Mouse (Mus musculus) hindbrain, embryonic 14.5 days (tissue): ENCODE data around the gene Hes2. TPM values are rescaled to one million over a fixed set of nuclear protein-coding genes. Genes with fewer than 3 reads are reported as not detected.
A peak's percentile ranks its signal among the peaks of the same experiment; 100 is the strongest.

Source experiments
- ATAC-seq: fragments of 200-750 bp; cut with Nextera tagmentation; 2 replicates; pipeline ENCODE4 v1.8.0; 2017; ENCODE audit warnings: moderate number of reproducible peaks, mild to moderate bottlenecking, moderate TSS enrichment, moderate library complexity; ENCODE audit not compliant: low FRiP score
- DNase-seq: peaks from one replicate; pipeline ENCODE4 v3.0.0-alpha.2; 2015; ENCODE audit warnings: low spot score
- H3K27ac ChIP-seq: fragments of 300-500 bp; sonication (generic); 2 replicates; pipeline ENCODE4 v1.5.1; 2014; ENCODE audit warnings: mild to moderate bottlenecking, moderate library complexity
- H3K27me3 ChIP-seq: fragments of 300-500 bp; sonication (generic); 2 replicates; pipeline ENCODE4 v1.6.1; 2014; ENCODE audit warnings: mild to moderate bottlenecking, low read length, mixed read lengths; ENCODE audit not compliant: control insufficient read depth, insufficient read depth
- H3K36me3 ChIP-seq: fragments of 300-500 bp; sonication (generic); replicated peaks from 2 replicates; pipeline ENCODE4 v1.6.1; 2014; ENCODE audit not compliant: control insufficient read depth, insufficient read depth
- H3K4me1 ChIP-seq: fragments of 300-500 bp; sonication (generic); replicated peaks from 2 replicates; pipeline ENCODE4 v1.6.1; 2014; ENCODE audit warnings: antibody characterized with exemption, low read length, mixed read lengths; ENCODE audit not compliant: control insufficient read depth, insufficient read depth
- H3K4me2 ChIP-seq: fragments of 300-500 bp; sonication (generic); replicated peaks from 2 replicates; pipeline ENCODE4 v1.6.1; 2014; ENCODE audit warnings: mild to moderate bottlenecking, moderate library complexity
- H3K4me3 ChIP-seq: fragments of 300-500 bp; sonication (generic); replicated peaks from 2 replicates; pipeline ENCODE4 v1.5.1; 2014; ENCODE audit warnings: mild to moderate bottlenecking, low read length
- H3K9ac ChIP-seq: fragments of 300-500 bp; sonication (generic); 2 replicates; pipeline ENCODE4 v1.6.1; 2014
- H3K9me3 ChIP-seq: fragments of 300-500 bp; sonication (generic); 2 replicates; pipeline ENCODE4 v1.6.1; 2016; ENCODE audit warnings: low read length; ENCODE audit not compliant: control insufficient read depth
- WGBS: fragments of 180-500 bp; shearing (Covaris S2); extraction: QIAGEN DNeasy Blood & Tissue Kit; methylation state at CpG from one replicate; pipeline ENCODE4 v1.1.7; 2014; 5-methylcytosine and 5-hydroxymethylcytosine counted together
- polyA plus RNA-seq: library from polyadenylated mRNA; unstranded; fragments of >200 nt; fragmentation: Nextera tagmentation; extraction: Ambion mirVana; gene quantifications from 2 replicates; pipeline ENCODE4 v1.2.1, GENCODE M21; 2014

Hes2 gene
- polyA plus RNA-seq, 1 experiment from 2014 or later = not detected

- no peak for DNase-seq
- H3K4me2 ChIP-seq = peak overlapping the region; percentile 51
- no peaks in the 10 kb centered on the region for H3K36me3 ChIP-seq
- H3K9me3 ChIP-seq = no peaks in the 10 kb centered on the region
- H3K27me3 ChIP-seq = peaks cover 91% of the 10 kb centered on the region
- peaks cover 17% of the 10 kb centered on the region for H3K4me1 ChIP-seq
- H3K4me3 ChIP-seq = peak overlapping the region; percentile 26
- peak; percentile 66 for ATAC-seq
- peak overlapping the region; percentile 20; the same call in 1 of the 2 replicates for H3K9ac ChIP-seq
- H3K27ac ChIP-seq = no peak overlapping the region
- WGBS = under 1% methylated on average over 82 of the region's 85 CpGs
Observed at GRCm38 (mm10) chr4:152130771-152131653, 27.7 kb upstream of the Hes2 start.

DNA sequence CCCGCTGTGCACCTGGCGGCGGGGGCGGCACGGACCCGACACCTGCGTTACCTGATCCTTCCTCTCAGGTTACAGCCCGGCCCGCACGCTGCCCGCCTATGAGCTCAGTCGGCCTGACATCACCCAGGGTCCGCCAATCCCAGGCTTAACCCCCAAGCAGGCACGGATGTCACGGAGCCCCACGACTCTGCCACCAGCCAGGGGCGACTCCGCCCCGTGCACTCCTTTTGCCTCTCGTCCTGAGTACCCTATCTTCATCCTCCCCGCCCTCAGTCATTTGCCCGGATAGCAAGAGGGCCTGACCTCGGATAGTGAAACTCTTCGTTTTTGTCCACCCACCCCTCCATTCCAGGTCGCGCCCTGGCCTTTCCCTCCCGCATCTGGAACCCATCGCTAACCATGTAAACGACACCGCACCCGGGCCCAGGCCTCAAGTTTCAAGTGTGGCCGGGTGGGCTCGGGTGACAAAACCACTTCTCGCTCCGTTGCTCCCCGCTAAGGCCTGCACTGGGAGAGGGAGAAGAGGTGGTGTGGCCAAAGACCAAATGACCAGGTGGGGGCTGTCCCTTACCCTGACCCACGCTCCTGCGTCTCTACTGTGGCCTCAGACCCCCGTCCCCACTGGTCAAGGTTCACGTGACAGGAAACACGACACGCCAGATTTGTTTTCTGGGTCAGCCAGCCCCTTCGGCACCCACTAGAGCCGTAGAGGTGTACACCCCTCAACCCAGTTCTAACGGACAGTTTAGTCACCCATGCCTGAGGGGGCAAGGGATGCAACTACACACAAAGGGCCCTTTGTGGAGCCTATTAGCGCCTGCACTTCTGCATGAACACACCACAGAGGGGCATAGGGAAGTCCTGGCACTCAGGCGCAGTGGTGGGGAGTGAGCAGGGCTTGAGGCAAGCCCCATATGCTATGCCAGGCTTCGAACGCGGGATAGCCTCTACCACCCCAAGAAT lies 26.6 kb upstream of the Hes2 start:
- Histone ChIP-seq H3K4me2 (peak overlapping the region; percentile 51; the same call in 1 of the 2 replicates), H3K27ac (no peak overlapping the region), H3K27me3 (peaks cover 81% of the 10 kb centered on the region), H3K9ac (no peak overlapping the region), H3K36me3 (no peaks in the 10 kb centered on the region), H3K4me3 (no peak overlapping the region), H3K9me3 (no peaks in the 10 kb centered on the region), H3K4me1 (peaks cover 9% of the 10 kb centered on the region; the same call in 1 of the 2 replicates)
- ATAC-seq (no peak), DNase-seq (no peak)
- WGBS = 3% methylated on average over 50 of the region's 50 CpGs

DNA sequence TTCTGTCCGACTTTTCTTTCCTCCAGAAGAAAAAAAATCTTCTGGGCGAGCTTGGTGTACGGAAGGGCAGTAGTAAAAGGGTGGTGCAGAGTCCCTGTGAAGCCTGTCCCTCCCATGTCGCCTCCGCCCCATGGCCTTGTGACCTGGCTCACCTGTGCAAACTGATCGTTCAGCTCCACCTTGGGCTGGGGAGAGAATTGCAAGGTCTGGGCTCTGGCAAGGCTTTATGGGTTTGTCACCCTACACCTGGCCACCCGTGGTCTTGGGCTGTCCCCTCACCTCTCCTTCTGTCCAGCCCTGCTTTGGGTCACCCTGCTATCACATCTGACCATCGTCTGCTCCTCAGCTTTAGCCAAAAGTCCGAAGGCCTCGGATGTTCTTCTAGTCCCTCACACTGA lies 25.9 kb upstream of the Hes2 start:
- Histone ChIP-seq H3K4me3 (no peak overlapping the region), H3K9ac (no peak overlapping the region), H3K27me3 (peaks cover 79% of the 10 kb centered on the region), H3K36me3 (no peaks in the 10 kb centered on the region), H3K4me2 (no peak overlapping the region), H3K27ac (no peak overlapping the region), H3K9me3 (no peaks in the 10 kb centered on the region), H3K4me1 (peaks cover 9% of the 10 kb centered on the region; the same call in 1 of the 2 replicates)
- DNase-seq (no peak), ATAC-seq (no peak)
- WGBS = 24% methylated on average over 10 of the region's 10 CpGs

DNA sequence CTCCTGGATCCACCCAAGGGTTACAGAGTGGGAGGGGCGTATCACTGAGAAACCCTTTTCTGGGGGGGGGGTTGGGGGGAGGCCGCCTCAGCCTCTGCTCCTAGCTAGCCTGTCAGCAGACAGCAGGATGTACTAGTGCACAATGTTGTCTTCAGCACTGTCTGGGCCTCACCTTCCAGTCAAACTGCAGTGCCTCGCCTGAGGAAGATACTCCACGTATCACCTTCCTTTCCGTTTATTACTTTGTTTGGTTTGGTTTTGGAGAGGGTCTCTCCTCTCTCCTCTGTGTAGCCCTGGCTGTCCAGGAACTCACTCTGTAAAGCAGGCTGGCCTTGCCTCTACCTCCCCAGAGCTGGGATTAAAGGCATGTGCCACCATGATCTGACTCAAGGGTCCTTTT lies 25.5 kb upstream of the Hes2 start:
- no peaks in the 10 kb centered on the region for H3K9me3 ChIP-seq
- H3K27me3 ChIP-seq = peaks cover 78% of the 10 kb centered on the region
- H3K27ac ChIP-seq = no peak overlapping the region
- ATAC-seq (no peak), DNase-seq (no peak)
- H3K36me3 ChIP-seq = no peaks in the 10 kb centered on the region
- 51% methylated on average over 5 of the region's 5 CpGs for WGBS
- H3K4me2 ChIP-seq = no peak overlapping the region
- H3K4me1 ChIP-seq = peaks cover 9% of the 10 kb centered on the region; the same call in 1 of the 2 replicates
- no peak overlapping the region for H3K4me3 ChIP-seq
- no peak overlapping the region for H3K9ac ChIP-seq

DNA sequence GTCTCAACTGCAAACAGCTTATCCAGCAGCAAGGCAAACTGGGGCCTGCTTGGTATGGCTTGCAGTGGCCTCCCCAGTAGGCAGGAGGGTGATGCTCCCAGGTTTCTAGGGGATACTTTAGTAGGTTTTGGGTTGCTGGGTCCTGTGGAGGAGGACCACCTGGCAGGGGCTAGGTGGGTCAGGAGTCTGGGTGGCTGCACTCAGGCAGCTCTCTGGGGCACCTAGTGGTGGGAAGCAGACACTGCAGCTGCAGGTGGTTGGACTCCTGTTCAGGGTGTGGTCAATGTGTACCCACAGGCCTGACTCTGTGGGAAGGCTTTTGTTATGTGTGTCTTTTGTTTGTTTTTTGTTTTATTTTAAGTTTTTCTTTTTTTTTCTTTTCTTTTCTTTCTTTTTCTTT lies 24.2 kb upstream of the Hes2 start:
- Histone ChIP-seq H3K9ac (no peak overlapping the region), H3K4me1 (peaks cover 18% of the 10 kb centered on the region), H3K27me3 (peaks cover 76% of the 10 kb centered on the region), H3K27ac (no peak overlapping the region), H3K36me3 (no peaks in the 10 kb centered on the region), H3K4me2 (no peak overlapping the region), H3K4me3 (no peak overlapping the region), H3K9me3 (no peaks in the 10 kb centered on the region)
- DNase-seq (no peak), ATAC-seq (no peak)

GRCm38 (mm10) chr4:152135363-152135762 lies 23.3 kb upstream of the Hes2 start:
- H3K27me3 ChIP-seq = peaks cover 67% of the 10 kb centered on the region
- 80% methylated on average over 12 of the region's 12 CpGs for WGBS
- no peak overlapping the region for H3K4me3 ChIP-seq
- no peaks in the 10 kb centered on the region for H3K36me3 ChIP-seq
- no peak overlapping the region for H3K4me2 ChIP-seq
- DNase-seq (no peak), ATAC-seq (no peak)
- no peak overlapping the region for H3K27ac ChIP-seq
- H3K9me3 ChIP-seq = no peaks in the 10 kb centered on the region
- peaks cover 18% of the 10 kb centered on the region for H3K4me1 ChIP-seq
- no peak overlapping the region for H3K9ac ChIP-seq

DNA sequence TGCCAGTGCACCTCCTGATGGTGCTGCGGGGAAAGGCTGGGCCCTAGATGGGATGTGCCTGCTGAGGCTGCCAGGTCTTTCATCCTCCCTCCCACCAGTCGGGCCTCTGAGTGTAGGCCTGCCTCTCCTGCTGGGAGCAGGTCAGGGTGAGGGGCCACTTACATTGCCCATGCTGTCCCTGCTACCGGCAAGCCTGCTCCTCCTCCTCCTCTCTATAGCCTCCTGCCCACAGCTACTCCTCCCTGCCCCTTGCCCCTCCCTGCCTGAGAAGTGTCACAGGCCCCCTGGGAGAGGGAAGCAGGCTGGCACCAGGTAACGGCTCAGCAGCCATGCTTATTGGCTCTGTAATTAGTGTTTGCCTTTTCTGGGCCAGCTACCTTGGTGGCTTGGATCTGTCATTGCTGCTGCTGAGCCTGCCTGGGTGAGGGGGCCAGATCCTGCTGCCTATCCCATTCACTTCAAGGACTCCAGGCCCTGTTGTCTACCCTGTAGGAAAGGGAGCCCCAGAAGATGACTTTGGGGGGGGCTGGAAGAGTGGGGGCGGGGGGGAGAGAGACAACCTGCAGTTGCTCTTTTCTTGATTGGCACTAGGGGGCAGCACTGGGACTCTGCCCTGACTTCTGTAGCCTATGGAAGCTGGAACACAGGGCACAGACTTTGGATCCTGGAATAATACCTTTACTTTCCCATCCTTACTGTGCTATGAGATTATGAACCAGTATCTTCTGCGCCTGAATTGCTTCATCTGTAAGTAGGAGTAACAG lies 22.4 kb upstream of the Hes2 start:
- no peaks in the 10 kb centered on the region for H3K9me3 ChIP-seq
- H3K9ac ChIP-seq = no peak overlapping the region
- ATAC-seq = no peak
- no peak for DNase-seq
- no peaks in the 10 kb centered on the region for H3K36me3 ChIP-seq
- H3K27me3 ChIP-seq = peaks cover 58% of the 10 kb centered on the region
- H3K4me2 ChIP-seq = no peak overlapping the region
- WGBS = 36% methylated on average over 6 of the region's 6 CpGs
- H3K27ac ChIP-seq = no peak overlapping the region
- peaks cover 9% of the 10 kb centered on the region for H3K4me1 ChIP-seq
- no peak overlapping the region for H3K4me3 ChIP-seq

DNA sequence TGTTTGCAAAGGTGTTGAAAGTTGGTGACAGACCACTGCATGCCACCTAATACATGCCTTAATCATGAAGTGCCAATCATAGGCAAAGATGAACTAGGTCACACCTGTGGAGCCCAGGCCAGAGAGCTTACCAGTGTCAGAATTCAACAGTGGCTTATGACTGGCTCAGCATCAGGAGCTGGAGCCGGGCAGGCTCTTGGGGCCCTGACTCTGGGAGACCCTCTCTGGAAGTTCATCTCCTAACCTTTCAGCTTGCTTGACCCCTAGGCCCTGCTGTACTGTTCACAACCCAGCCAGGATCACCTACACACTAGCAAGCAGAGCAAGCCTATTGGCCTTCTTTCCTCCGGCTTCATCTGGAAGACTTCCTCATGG lies 21.8 kb upstream of the Hes2 start:
- Histone ChIP-seq H3K4me1 (peaks cover 9% of the 10 kb centered on the region), H3K9me3 (no peaks in the 10 kb centered on the region), H3K9ac (no peak overlapping the region), H3K36me3 (no peaks in the 10 kb centered on the region), H3K27me3 (peaks cover 56% of the 10 kb centered on the region), H3K4me3 (no peak overlapping the region), H3K4me2 (no peak overlapping the region), H3K27ac (no peak overlapping the region)
- DNase-seq (no peak), ATAC-seq (no peak)
- WGBS = 95% methylated on average over 2 of the region's 2 CpGs
